Mouse (Mus musculus): ENCODE data around the gene Tm7sf2. TPM values are rescaled to one million over a fixed set of nuclear protein-coding genes. Genes with fewer than 3 reads are reported as not detected.

Tm7sf2 gene
- total and polyA plus RNA-seq, 3 experiments: 7.6 to 13.1 TPM; not detected in 1

DNA sequence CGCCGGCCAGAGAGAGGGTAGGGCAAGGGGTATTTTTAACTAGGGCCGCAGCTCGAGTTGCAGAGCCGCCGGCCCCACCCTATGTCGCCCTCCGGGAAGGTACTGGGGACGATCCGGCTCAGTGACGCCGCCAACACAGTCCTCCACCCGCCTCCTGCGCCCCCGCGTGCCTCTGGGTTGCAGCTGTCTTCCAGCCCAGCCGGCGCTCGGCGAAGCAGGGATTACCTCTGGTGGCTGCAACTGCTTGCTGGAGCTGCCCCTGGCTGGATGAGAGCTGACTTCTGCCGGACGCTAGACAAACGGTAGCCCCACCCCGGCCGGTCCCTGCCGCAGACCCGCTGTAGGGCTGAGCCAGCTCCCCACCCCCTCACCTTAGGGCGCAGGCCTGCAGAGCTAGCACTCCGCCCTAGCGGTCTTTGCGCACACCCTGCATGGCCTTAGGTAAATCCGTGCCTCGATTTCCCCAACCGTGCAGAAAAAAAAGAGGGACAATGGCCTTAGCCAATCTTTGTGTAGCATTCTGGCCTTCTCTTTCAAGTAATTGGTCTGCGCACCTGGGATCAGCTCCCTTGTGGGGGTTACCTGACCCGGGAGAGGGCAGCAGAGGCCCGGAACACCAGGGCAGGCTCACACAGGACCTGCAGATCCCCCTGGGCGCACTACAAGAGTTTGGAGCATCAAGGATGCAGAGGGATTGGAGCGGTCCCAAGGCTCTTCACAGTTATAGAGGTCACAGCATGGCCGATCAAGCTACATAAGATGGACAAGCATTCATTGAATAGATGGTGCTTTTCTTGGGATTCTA is 52.5 kb downstream of the Tm7sf2 start, which contains the start of gene Capn1 (continued):
- no peak for TF ChIP-seq TAL1 (IDR thresholded peaks at IDR 0.05; ENCODE audit: low read length)
- no peak for TF ChIP-seq TCF12 (IDR thresholded peaks at IDR 0.05; ENCODE audit: low read depth, low read length)

DNA sequence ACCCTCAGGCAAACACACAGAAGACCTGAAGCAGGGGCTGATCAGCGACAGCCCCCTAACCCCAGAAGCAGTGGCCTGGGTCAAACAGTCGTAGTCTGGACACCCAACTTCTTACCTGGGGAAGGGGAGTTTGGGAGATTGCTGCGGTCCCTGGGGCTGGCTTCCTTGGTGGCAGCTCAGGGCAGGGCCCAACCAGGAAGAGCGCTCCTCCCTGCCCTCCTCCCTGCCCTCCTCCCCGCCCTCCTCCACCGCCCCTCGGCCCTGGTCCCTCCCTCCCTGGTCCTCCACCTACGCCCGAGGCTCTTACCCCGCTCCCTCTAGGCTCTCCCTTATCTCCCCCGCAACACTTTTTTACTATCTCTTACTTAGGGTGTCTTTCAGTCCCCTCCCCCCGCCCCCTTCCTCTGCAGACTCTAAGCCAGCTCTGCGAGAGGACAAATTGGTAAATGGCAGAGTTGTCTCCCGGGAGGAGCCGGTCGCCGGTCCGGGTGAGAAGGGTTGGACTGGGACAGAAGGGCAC is 53.1 kb downstream of the Tm7sf2 start:
- Histone ChIP-seq H3K9ac (ENCODE audit: control insufficient read depth, low read depth, low read length, poor library complexity, severe bottlenecking) (peak overlapping the region; percentile 89), H3K27me3 (ENCODE audit: control insufficient read depth in 1 of 2, insufficient read depth in 2 of 2, low read length in 2 of 2) (no peaks in the 10 kb centered on the region), H3K9me3 (replicated peaks; ENCODE audit: insufficient read depth, low read length) (no peaks in the 10 kb centered on the region), H3K27ac (ENCODE audit: control insufficient read depth, low read depth, low read length) (peak overlapping the region; percentile 82), H3K4me1 (ENCODE audit: control insufficient read depth in 1 of 2, insufficient read depth in 2 of 2, low read length in 2 of 2) (peaks cover 4 to 25% of the 10 kb centered on the region in 2 experiments; a peak in 3 of 4 replicates), H3K79me2 (ENCODE audit: control insufficient read depth, insufficient read depth, low read length, poor library complexity) (peaks cover 10% of the 10 kb centered on the region), H3K36me3 (ENCODE audit: control insufficient read depth in 1 of 2, insufficient read depth in 2 of 2, low read length in 2 of 2) (peaks cover 0 to 18% of the 10 kb centered on the region in 2 experiments; a peak in 2 of 4 replicates), H3K4me3 (ENCODE audit: control insufficient read depth in 1 of 2, insufficient read depth in 1 of 2, low read depth in 2 of 2, low read length in 2 of 2) (peak overlapping the region; percentile 86 to 89)
- DNase-seq (ENCODE audit: low read depth, low spot score): peak; percentile 97
- TF ChIP-seq ZC3H11A (IDR thresholded peaks at IDR 0.05; ENCODE audit: low read depth, low read length) (no peak; the same call in 1 of the 2 replicates), ZKSCAN1 (IDR thresholded peaks at IDR 0.05; ENCODE audit: low read depth, low read length) (no peak), MYB (IDR thresholded peaks at IDR 0.05; ENCODE audit: low read depth, low read length) (no peak), MYC (IDR thresholded peaks at IDR 0.05; ENCODE audit: low read depth, low read length) (no peak), RAD21 (IDR thresholded peaks at IDR 0.05; ENCODE audit: low read depth, low read length) (no peak; the same call in 1 of the 2 replicates), POLR2A (IDR thresholded peaks at IDR 0.05; ENCODE audit: control insufficient read depth in 1 of 2, insufficient read depth in 1 of 2, low read depth in 1 of 2, low read length in 2 of 2, poor library complexity in 1 of 2) (peak; percentile 69 to 74; a peak in 3 of 4 replicates), TCF12 (IDR thresholded peaks at IDR 0.05; ENCODE audit: low read depth, low read length) (peak; percentile 82), HCFC1 (IDR thresholded peaks at IDR 0.05; ENCODE audit: low read depth, low read length) (peak; percentile 62), RCOR1 (IDR thresholded peaks at IDR 0.05; ENCODE audit: low read depth, low read length) (peak; percentile 27; the same call in 1 of the 2 replicates), EP300 (IDR thresholded peaks at IDR 0.05; ENCODE audit: low read depth in 1 of 2, low read length in 2 of 2) (peak; percentile 61 to 88; a peak in 3 of 4 replicates), POLR2AphosphoS2 (IDR thresholded peaks at IDR 0.05; ENCODE audit: low read length) (peak; percentile 68), MAX (IDR thresholded peaks at IDR 0.05; ENCODE audit: low read length) (no peak), ELF1 (IDR thresholded peaks at IDR 0.05; ENCODE audit: low read depth, low read length) (peak; percentile 87), ZNF384 (IDR thresholded peaks at IDR 0.05; ENCODE audit: low read depth, low read length) (peak; percentile 71), CHD2 (IDR thresholded peaks at IDR 0.05; ENCODE audit: low read length) (peak; percentile 61), SIN3A (IDR thresholded peaks at IDR 0.05; ENCODE audit: low read length) (peak; percentile 85), SMC3 (IDR thresholded peaks at IDR 0.05; ENCODE audit: low read depth, low read length) (no peak), MAZ (IDR thresholded peaks at IDR 0.05; ENCODE audit: low read depth, low read length) (peak; percentile 97), GABPA (IDR thresholded peaks at IDR 0.05; ENCODE audit: low read depth, low read length) (no peak), TBP (IDR thresholded peaks at IDR 0.05; ENCODE audit: low read depth, low read length) (0 out of 2 replicates have a peak, but pooled peaks have one; percentile 31), KAT2A (conservative IDR thresholded peaks at IDR 0.05; ENCODE audit: low read depth, low read length) (no peak; the same call in 1 of the 2 replicates), ZMIZ1 (IDR thresholded peaks at IDR 0.05; ENCODE audit: low read depth, low read length) (peak; percentile 44; the same call in 1 of the 2 replicates), GATA1 (IDR thresholded peaks at IDR 0.05; ENCODE audit: low read depth, low read length) (peak; percentile 82), NELFE (IDR thresholded peaks at IDR 0.05; ENCODE audit: low read depth, low read length) (peak; percentile 67), TAL1 (IDR thresholded peaks at IDR 0.05; ENCODE audit: low read length) (peak; percentile 37; the same call in 1 of the 2 replicates), ETS1 (IDR thresholded peaks at IDR 0.05; ENCODE audit: low read depth, low read length) (peak; percentile 77), MEF2A (IDR thresholded peaks at IDR 0.05; ENCODE audit: extremely low read depth, insufficient replicate concordance, low read depth, low read length, poor library complexity, severe bottlenecking) (no peak)

Data from MEL (cell line).